Mouse (Mus musculus) liver, embryonic 11.5 days (tissue): Measurements from ENCODE around the gene Tyro3. TPM values are rescaled to one million over a fixed set of nuclear protein-coding genes. Genes with fewer than 3 reads are reported as not detected.

Experiments
- ATAC-seq: fragments of 200-750 bp; cut with Nextera tagmentation; replicated peaks from 2 replicates; pipeline ENCODE4 v1.8.0; 2017; ENCODE audit warnings: moderate number of reproducible peaks, mild to moderate bottlenecking, moderate TSS enrichment, moderate library complexity; ENCODE audit not compliant: low FRiP score
- DNase-seq: peaks from one replicate; pipeline ENCODE4 v3.0.0-alpha.2; 2017; ENCODE audit warnings: low spot score
- H3K27ac ChIP-seq: fragments of 300-500 bp; sonication (generic); 2 replicates; pipeline ENCODE4 v1.5.1; 2014; ENCODE audit warnings: mild to moderate bottlenecking, low read depth, low read length, control low read depth
- H3K27me3 ChIP-seq: fragments of 300-500 bp; sonication (generic); replicated peaks from 2 replicates; pipeline ENCODE4 v1.6.1; 2014; ENCODE audit warnings: low read length, mixed read lengths; ENCODE audit not compliant: control insufficient read depth, insufficient read depth
- H3K36me3 ChIP-seq: fragments of 300-500 bp; sonication (generic); 2 replicates; pipeline ENCODE4 v1.6.1; 2014; ENCODE audit warnings: mild to moderate bottlenecking, low read length, moderate library complexity, mixed read lengths; ENCODE audit not compliant: control insufficient read depth, insufficient read depth
- H3K4me1 ChIP-seq: fragments of 300-500 bp; sonication (generic); replicated peaks from 2 replicates; pipeline ENCODE4 v1.6.1; 2014; ENCODE audit warnings: low read length, mixed read lengths; ENCODE audit not compliant: control insufficient read depth, insufficient read depth
- H3K4me2 ChIP-seq: fragments of 300-500 bp; sonication (generic); 2 replicates; pipeline ENCODE4 v1.6.1; 2014; ENCODE audit warnings: mild to moderate bottlenecking, control low read depth, moderate library complexity
- H3K4me3 ChIP-seq: fragments of 300-500 bp; sonication (generic); 2 replicates; pipeline ENCODE4 v1.5.1; 2014; ENCODE audit warnings: low read depth, low read length, control low read depth
- H3K9ac ChIP-seq: fragments of 300-500 bp; sonication (generic); 2 replicates; pipeline ENCODE4 v1.6.1; 2014; ENCODE audit warnings: low read depth, low read length, control low read depth
- H3K9me3 ChIP-seq: fragments of 300-500 bp; sonication (generic); 2 replicates; pipeline ENCODE4 v1.6.1; 2016; ENCODE audit warnings: low read length, inconsistent platforms, mixed read lengths; ENCODE audit not compliant: control insufficient read depth
- WGBS: fragments of 180-500 bp; shearing (Covaris S2); extraction: QIAGEN DNeasy Blood & Tissue Kit; methylation state at CpG from one replicate; pipeline ENCODE4 v1.1.7; 2014; 5-methylcytosine and 5-hydroxymethylcytosine counted together
- polyA plus RNA-seq: library from polyadenylated mRNA; unstranded; fragments of >200 nt; fragmentation: Nextera tagmentation; extraction: Ambion mirVana; gene quantifications from 2 replicates; pipeline ENCODE4 v1.2.1, GENCODE M21; 2014

Tyro3 gene
- polyA plus RNA-seq, 1 experiment from 2014 or later = 5.8 TPM

DNA sequence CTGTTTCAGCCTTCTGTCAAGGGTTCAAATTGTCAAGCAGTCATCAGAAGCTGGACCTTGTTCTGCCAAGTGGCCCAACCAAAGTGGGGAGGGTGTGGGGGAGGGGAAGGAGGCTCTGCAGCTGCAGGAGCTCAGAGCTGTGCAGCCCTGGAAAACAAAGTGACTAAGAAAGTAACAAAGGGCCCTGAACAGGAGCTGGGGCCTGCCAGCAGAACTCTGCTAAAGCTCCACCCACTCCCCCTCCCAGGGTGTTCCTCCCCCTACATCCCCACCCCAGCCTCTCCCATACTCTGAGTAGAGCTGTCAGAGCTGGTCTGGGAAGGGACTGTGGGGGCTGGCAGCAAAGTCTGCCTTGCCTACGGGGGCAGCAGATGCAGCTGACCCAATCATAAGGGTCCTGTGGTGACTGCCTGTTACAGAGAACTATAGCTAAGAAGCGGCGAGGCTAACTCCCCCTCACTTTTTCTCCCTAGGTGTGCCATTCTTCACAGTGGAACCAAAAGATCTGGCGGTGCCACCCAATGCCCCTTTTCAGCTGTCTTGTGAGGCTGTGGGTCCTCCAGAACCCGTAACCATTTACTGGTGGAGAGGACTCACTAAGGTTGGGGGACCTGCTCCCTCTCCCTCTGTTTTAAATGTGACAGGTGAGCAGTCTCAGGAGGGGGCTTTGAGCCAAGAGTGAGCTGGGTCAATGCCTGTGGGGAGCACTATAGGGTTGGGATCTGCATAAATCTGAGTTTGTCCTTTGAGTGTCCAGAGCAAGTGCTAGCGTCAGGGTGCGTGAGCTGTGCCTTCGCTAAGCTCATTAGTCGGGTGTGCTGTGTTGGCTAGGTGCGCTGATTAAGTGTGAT lies 5.5 kb downstream of the Tyro3 start:
- H3K27ac ChIP-seq = no peak overlapping the region
- peaks cover 3% of the 10 kb centered on the region for H3K4me1 ChIP-seq
- no peak overlapping the region for H3K4me2 ChIP-seq
- peaks cover 46% of the 10 kb centered on the region for H3K27me3 ChIP-seq
- no peak for DNase-seq
- no peak overlapping the region for H3K9ac ChIP-seq
- 65% methylated on average over 10 of the region's 10 CpGs for WGBS
- H3K36me3 ChIP-seq = no peaks in the 10 kb centered on the region
- H3K9me3 ChIP-seq = no peaks in the 10 kb centered on the region
- no peak; the same call in 1 of the 2 replicates for ATAC-seq
- no peak overlapping the region for H3K4me3 ChIP-seq

DNA sequence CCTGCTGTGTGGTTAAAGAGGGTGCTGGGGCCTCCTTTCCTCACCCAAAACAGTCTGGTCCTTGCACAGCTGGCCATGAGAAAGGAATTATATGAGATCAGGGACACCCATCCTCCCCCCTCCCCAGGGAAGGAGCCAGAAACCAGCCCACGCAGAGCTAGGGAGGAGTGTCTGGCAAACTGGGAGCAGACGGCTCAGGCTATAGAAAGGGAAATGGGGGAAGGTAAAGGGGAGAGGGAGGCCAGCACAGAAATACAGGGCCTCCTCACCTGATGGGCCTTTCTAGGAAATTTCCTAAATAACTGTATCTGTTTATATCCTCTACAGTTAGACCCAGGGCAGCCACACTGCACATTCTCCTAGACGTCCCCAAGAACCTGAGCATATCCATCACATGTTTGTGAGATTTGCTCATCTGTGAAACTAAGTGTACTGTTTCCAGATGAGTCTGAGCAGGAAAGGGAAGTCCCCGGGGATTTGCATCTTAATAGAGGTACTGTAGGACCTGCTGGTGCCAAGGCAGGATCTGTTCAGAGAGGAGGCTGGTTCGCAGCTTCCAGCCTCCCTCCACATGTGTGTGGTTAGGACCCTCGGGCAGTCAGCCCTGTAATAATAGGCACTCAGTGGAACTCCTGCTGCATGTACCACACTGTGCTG lies 6.2 kb downstream of the Tyro3 start:
- 52% methylated on average over 6 of the region's 6 CpGs for WGBS
- Histone ChIP-seq H3K36me3 (no peaks in the 10 kb centered on the region), H3K9me3 (no peaks in the 10 kb centered on the region), H3K27me3 (peaks cover 40% of the 10 kb centered on the region), H3K4me2 (no peak overlapping the region), H3K9ac (no peak overlapping the region), H3K4me1 (peaks cover 3% of the 10 kb centered on the region; the same call in 1 of the 2 replicates), H3K4me3 (no peak overlapping the region), H3K27ac (no peak overlapping the region)
- DNase-seq (no peak), ATAC-seq (no peak)

DNA sequence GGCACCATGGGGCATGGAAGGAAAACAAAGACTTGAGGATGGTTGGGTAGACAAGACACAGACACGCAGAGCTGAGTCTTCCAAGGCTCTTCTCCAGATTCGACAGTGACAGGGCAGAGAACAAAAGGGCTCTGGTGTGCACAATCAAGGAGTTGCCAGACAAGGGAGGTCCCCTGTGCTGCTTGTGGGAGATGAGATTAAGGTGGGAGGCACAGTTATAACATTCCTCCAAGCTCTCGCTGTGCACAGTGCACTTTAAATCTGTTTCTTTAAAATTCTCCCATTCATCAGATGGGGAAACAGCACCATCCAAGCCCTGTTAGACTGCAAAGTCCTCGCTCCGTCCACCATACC lies 6.7 kb downstream of the Tyro3 start:
- ATAC-seq = no peak
- no peak overlapping the region for H3K9ac ChIP-seq
- peaks cover 35% of the 10 kb centered on the region for H3K27me3 ChIP-seq
- no peaks in the 10 kb centered on the region for H3K9me3 ChIP-seq
- no peak overlapping the region for H3K4me3 ChIP-seq
- H3K4me1 ChIP-seq = peaks cover 7% of the 10 kb centered on the region
- WGBS = 68% methylated on average over 5 of the region's 5 CpGs
- no peaks in the 10 kb centered on the region for H3K36me3 ChIP-seq
- no peak overlapping the region for H3K27ac ChIP-seq
- no peak for DNase-seq
- H3K4me2 ChIP-seq = no peak overlapping the region

DNA sequence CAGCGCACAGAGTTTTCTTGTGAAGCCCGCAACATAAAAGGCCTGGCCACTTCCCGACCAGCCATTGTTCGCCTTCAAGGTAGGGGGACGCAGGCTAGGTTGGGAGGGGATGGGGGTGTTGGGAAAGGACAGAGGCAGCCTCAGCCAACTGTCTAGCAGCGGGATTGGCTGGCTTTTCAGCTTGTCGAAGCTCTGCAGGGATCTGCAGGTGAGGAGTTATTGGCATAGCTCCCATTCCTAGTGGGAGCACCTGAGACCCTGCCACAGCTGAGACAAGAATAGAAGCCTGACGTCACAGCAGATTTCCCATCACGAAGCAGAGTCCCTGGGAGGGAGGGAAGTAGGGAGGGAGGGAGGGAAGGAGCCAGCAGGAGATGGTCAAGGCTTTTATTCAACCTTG lies 7.2 kb downstream of the Tyro3 start:
- no peak overlapping the region for H3K4me2 ChIP-seq
- peaks cover 7% of the 10 kb centered on the region for H3K4me1 ChIP-seq
- no peak overlapping the region for H3K4me3 ChIP-seq
- 55% methylated on average over 9 of the region's 9 CpGs for WGBS
- H3K36me3 ChIP-seq = no peaks in the 10 kb centered on the region
- no peak overlapping the region for H3K9ac ChIP-seq
- H3K9me3 ChIP-seq = no peaks in the 10 kb centered on the region
- no peak overlapping the region for H3K27ac ChIP-seq
- no peak for ATAC-seq
- peaks cover 29% of the 10 kb centered on the region for H3K27me3 ChIP-seq
- DNase-seq = no peak

DNA sequence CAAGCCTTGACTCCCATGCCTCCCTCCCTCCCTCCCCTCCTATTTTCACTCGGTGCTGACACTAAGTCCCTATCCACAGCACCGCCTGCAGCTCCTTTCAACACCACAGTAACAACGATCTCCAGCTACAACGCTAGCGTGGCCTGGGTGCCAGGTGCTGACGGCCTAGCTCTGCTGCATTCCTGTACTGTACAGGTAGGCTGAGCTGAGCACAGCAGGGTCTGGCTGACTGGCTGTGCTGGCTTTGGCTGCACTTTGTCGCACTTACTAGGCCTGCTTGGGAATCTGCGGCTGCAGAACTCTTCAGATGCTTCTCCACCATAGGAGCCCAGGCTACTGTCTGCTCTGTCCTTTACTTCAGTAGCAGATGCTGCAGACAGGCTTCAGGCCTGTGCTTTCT lies 8.0 kb downstream of the Tyro3 start:
- Histone ChIP-seq H3K36me3 (no peaks in the 10 kb centered on the region), H3K27ac (no peak overlapping the region), H3K4me3 (no peak overlapping the region), H3K9me3 (no peaks in the 10 kb centered on the region), H3K4me1 (peaks cover 7% of the 10 kb centered on the region), H3K9ac (no peak overlapping the region), H3K27me3 (peaks cover 22% of the 10 kb centered on the region), H3K4me2 (no peak overlapping the region)
- DNase-seq (no peak), ATAC-seq (no peak)
- WGBS = 66% methylated on average over 8 of the region's 8 CpGs

DNA sequence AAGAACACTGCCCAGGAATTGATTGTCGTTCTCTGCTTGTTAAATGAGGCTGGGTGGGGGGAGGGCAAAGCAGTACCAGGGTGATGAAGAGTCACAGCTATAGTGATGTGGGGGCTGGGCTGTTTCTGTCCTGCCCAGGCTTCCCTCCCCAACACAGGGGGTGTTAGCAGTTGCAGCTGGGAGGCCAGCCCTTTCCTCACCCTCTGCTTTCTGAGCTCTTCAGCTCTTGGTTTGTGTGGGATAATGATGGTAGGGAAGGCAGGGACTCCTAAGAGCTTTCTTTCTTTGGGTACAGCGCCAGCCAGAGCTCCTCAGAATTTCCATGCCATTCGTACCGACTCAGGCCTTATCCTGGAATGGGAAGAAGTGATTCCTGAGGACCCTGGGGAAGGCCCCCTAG lies 10.9 kb downstream of the Tyro3 start:
- DNase-seq = no peak
- no peak overlapping the region for H3K27ac ChIP-seq
- H3K4me3 ChIP-seq = no peak overlapping the region
- ATAC-seq = no peak
- H3K9ac ChIP-seq = no peak overlapping the region
- 33% methylated on average over 4 of the region's 4 CpGs for WGBS
- no peak overlapping the region for H3K4me2 ChIP-seq
- H3K36me3 ChIP-seq = no peaks in the 10 kb centered on the region
- H3K4me1 ChIP-seq = peaks cover 4% of the 10 kb centered on the region
- peaks cover 7% of the 10 kb centered on the region; the same call in 1 of the 2 replicates for H3K27me3 ChIP-seq
- H3K9me3 ChIP-seq = no peaks in the 10 kb centered on the region

DNA sequence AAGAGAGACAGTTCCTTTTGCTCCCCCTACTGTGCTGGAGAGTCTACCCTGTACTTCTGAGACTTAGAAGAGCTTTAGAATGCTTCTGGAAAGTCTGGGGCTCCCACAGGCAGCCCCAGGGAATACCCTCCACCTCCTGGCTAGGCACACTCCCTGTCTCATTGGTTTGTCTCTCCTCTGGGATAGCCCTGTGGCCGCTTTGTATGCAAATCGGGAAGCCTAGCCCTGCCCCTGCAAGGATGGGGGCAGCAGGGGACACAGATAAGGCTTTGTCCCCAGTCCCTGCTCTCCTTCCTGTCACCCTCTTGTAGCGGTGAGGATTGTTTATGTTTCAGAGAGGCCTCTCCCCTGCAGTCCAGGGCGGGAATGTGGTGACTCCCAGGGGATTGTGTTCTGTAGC lies 11.3 kb downstream of the Tyro3 start:
- Histone ChIP-seq H3K9ac (no peak overlapping the region), H3K4me2 (no peak overlapping the region), H3K27me3 (peaks cover 4% of the 10 kb centered on the region; the same call in 1 of the 2 replicates), H3K27ac (no peak overlapping the region), H3K4me3 (no peak overlapping the region), H3K9me3 (no peaks in the 10 kb centered on the region), H3K4me1 (peaks cover 4% of the 10 kb centered on the region), H3K36me3 (no peaks in the 10 kb centered on the region)
- DNase-seq = no peak
- 29% methylated on average over 4 of the region's 4 CpGs for WGBS
- peak; percentile 23; the same call in 1 of the 2 replicates for ATAC-seq

DNA sequence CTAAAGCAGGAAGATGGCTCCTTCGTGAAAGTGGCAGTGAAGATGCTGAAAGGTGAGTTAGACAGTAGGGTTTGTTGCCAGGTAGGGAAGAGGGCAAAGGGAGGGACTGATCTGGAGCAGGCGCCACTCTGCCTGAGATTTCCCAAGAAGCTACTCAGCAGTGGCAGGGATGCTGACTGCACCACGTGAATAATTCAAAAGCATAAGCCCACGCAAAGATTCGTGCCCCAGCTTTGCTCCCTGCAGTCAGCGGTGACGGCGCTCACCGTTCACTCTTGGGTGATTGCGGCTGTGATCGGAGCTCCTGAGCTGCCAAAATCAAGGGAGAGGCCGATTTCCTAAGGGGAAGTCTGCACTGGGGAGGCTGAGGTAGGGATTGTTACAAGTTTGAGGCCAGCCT lies 13.4 kb downstream of the Tyro3 start:
- WGBS = 79% methylated on average over 12 of the region's 12 CpGs

More for the DNA sequence above, 13.4 kb downstream of the Tyro3 start:
- DNase-seq (no peak), ATAC-seq (no peak)
- H3K4me2 ChIP-seq = no peak overlapping the region
- peaks cover 4% of the 10 kb centered on the region for H3K4me1 ChIP-seq
- no peaks in the 10 kb centered on the region for H3K36me3 ChIP-seq
- H3K27me3 ChIP-seq = no peaks in the 10 kb centered on the region; the same call in 1 of the 2 replicates
- H3K27ac ChIP-seq = no peak overlapping the region
- H3K9ac ChIP-seq = no peak overlapping the region
- H3K9me3 ChIP-seq = no peaks in the 10 kb centered on the region
- H3K4me3 ChIP-seq = no peak overlapping the region
